Comparison of ENCODE assay signal across 21 mouse cellular contexts in genomic region chr1:194354332-194355120, GRCm38 (mm10).
DNase-seq lines count a peak whose midpoint lies in the region; ATAC-seq and TF ChIP-seq lines count a peak whose summit lies in the region.
"Had no signal": no experiment of that assay in that cellular context is flagged by ENCODE, and none has a peak within 500 bp of the region (broad histone marks: within the 10 kb centered on the region; RNA-seq: fewer than 3 reads in every experiment).

No protein-coding gene starts in this region.

- H3K4me3 ChIP-seq in kidney, postnatal 0 days (replicated peaks; ENCODE audit: low read depth, low read length) = no peak overlapping the region
- H3K4me3 ChIP-seq: embryonic facial prominence, embryonic 15.5 days; erythroblast, embryonic 14.5 days; forebrain, embryonic 10.5 days; forebrain, embryonic 15.5 days; heart, embryonic 13.5 days; hindbrain, embryonic 12.5 days had no signal

- H3K4me2 ChIP-seq in kidney, postnatal 0 days (ENCODE audit: low read length) = no peak overlapping the region
- H3K4me2 ChIP-seq: embryonic facial prominence, embryonic 15.5 days; forebrain, embryonic 15.5 days; heart, embryonic 13.5 days; hindbrain, embryonic 12.5 days had no signal

- no peaks in the 10 kb centered on the region for H3K9me3 ChIP-seq in kidney, postnatal 0 days (replicated peaks; ENCODE audit: low read length)
- H3K9me3 ChIP-seq: embryonic facial prominence, embryonic 15.5 days; forebrain, embryonic 10.5 days; forebrain, embryonic 15.5 days; heart, embryonic 13.5 days; hindbrain, embryonic 12.5 days had no signal

- WGBS in kidney, postnatal 0 days = 35% methylated on average over 1 of the region's 1 CpGs

- H3K9ac ChIP-seq in kidney, postnatal 0 days (ENCODE audit: low read depth, low read length) = no peak overlapping the region
- H3K9ac ChIP-seq: embryonic facial prominence, embryonic 15.5 days; forebrain, embryonic 15.5 days; heart, embryonic 13.5 days; hindbrain, embryonic 12.5 days had no signal

- DNase-seq in kidney, postnatal 0 days (ENCODE audit: low spot score) = peak; percentile 78
- DNase-seq in kidney, adult 11 months = no peak
- DNase-seq in embryo, embryonic 10 days (ENCODE audit: low spot score) = peak; percentile 59
- peak; percentile 34 for DNase-seq in embryo, embryonic 11 days
- peak; percentile 21 for DNase-seq in yolk sac, embryonic 10.5 days (ENCODE audit: low spot score)
- DNase-seq in heart, postnatal 10 days = no peak
- no peak for DNase-seq in right cerebral cortex, postnatal 4 days
- DNase-seq: adrenal gland, adult 8-10 months; adrenal gland, postnatal 36 days; cerebellum, adult 2 months; cerebellum, postnatal 10 days; gastrocnemius, postnatal 36 days; heart, adult 11 months; heart, postnatal 4 days had no signal

- no peak for TF ChIP-seq CTCF in kidney, postnatal 0 days (IDR thresholded peaks at IDR 0.05; ENCODE audit: low read depth)

- no peak overlapping the region for H3K27ac ChIP-seq in kidney, postnatal 0 days
- H3K27ac ChIP-seq: embryonic facial prominence, embryonic 15.5 days; forebrain, embryonic 10.5 days; forebrain, embryonic 15.5 days; heart, embryonic 13.5 days; hindbrain, embryonic 12.5 days had no signal

- intact Hi-C loops in heart, postnatal 10 days (cut with DNase I) = no loop called here

- peak; percentile 79 for ATAC-seq in kidney, postnatal 0 days (replicated peaks; ENCODE audit: low FRiP score, low read depth)
- ATAC-seq: forebrain, embryonic 15.5 days; hindbrain, embryonic 16.5 days had no signal

- no peaks in the 10 kb centered on the region for H3K36me3 ChIP-seq in kidney, postnatal 0 days (ENCODE audit: insufficient read depth, low read length)
- H3K36me3 ChIP-seq: embryonic facial prominence, embryonic 15.5 days; forebrain, embryonic 10.5 days; forebrain, embryonic 15.5 days; heart, embryonic 13.5 days; hindbrain, embryonic 12.5 days had no signal

- no peaks in the 10 kb centered on the region for H3K4me1 ChIP-seq in kidney, postnatal 0 days (replicated peaks; ENCODE audit: insufficient read depth, low read length)
- H3K4me1 ChIP-seq: embryonic facial prominence, embryonic 15.5 days; forebrain, embryonic 15.5 days; hindbrain, embryonic 12.5 days had no signal

- no peaks in the 10 kb centered on the region for H3K27me3 ChIP-seq in kidney, postnatal 0 days (ENCODE audit: insufficient read depth, low read length)
- H3K27me3 ChIP-seq: embryonic facial prominence, embryonic 15.5 days; forebrain, embryonic 15.5 days; heart, embryonic 13.5 days; hindbrain, embryonic 12.5 days had no signal

Comparison
In these comparisons a context has a peak if more than half of its experiments do, and no peak if none do; other contexts are left out.
1. DNase-seq: peak in kidney, postnatal 0 days (single experiment), embryo, embryonic 10 days (single experiment), embryo, embryonic 11 days (single experiment) and yolk sac, embryonic 10.5 days (single experiment); none in kidney, adult 11 months (single experiment), heart, postnatal 10 days (0 of 2) and right cerebral cortex, postnatal 4 days (single experiment).